Mouse (Mus musculus) layer of hippocampus, adult 9-10 months (tissue): ENCODE results near the gene Srrm3.

ENCODE experiments used
- DNase-seq: peaks from one replicate; pipeline ENCODE4 v3.0.0; 2022; ENCODE audit warnings: low spot score

Srrm3 gene

GRCm38 (mm10) chr5:135822316-135822944 lies 15.7 kb downstream of the Srrm3 start:
- DNase-seq, result no peak

- no peak for DNase-seq
Observed at GRCm38 (mm10) chr5:135824517-135824916, 17.8 kb downstream of the Srrm3 start.

- no peak for DNase-seq
Observed at GRCm38 (mm10) chr5:135826225-135826624, 19.5 kb downstream of the Srrm3 start.

GRCm38 (mm10) chr5:135829381-135829780 lies 22.7 kb downstream of the Srrm3 start:
- no peak for DNase-seq

GRCm38 (mm10) chr5:135832729-135833128 lies 26.0 kb downstream of the Srrm3 start:
- DNase-seq, result no peak

- no peak for DNase-seq
Observed at GRCm38 (mm10) chr5:135834769-135835491, 28.2 kb downstream of the Srrm3 start.

GRCm38 (mm10) chr5:135835492-135835858 lies 28.8 kb downstream of the Srrm3 start:
- DNase-seq, result no peak

- no peak for DNase-seq
Observed at GRCm38 (mm10) chr5:135835981-135836380, 29.3 kb downstream of the Srrm3 start.

- DNase-seq, result no peak
Observed at GRCm38 (mm10) chr5:135841651-135842050, 35.0 kb downstream of the Srrm3 start.

- no peak for DNase-seq
Observed at GRCm38 (mm10) chr5:135843418-135843817, 36.7 kb downstream of the Srrm3 start.

GRCm38 (mm10) chr5:135845676-135846320 lies 39.1 kb downstream of the Srrm3 start:
- no peak for DNase-seq

- no peak for DNase-seq
Observed at GRCm38 (mm10) chr5:135847460-135847859, 40.8 kb downstream of the Srrm3 start.

- no peak for DNase-seq
Observed at GRCm38 (mm10) chr5:135847881-135848280, 41.2 kb downstream of the Srrm3 start.

- no peak for DNase-seq
Observed at GRCm38 (mm10) chr5:135851024-135851423, 44.3 kb downstream of the Srrm3 start.

GRCm38 (mm10) chr5:135851481-135851880 lies 44.8 kb downstream of the Srrm3 start:
- no peak for DNase-seq

GRCm38 (mm10) chr5:135852421-135852820 lies 45.7 kb downstream of the Srrm3 start:
- no peak for DNase-seq

- no peak for DNase-seq
Observed at GRCm38 (mm10) chr5:135853731-135854130, 47.0 kb downstream of the Srrm3 start.

GRCm38 (mm10) chr5:135855156-135855555 lies 48.5 kb downstream of the Srrm3 start:
- peak; percentile 64 for DNase-seq

GRCm38 (mm10) chr5:135866662-135867061 lies 60.0 kb downstream of the Srrm3 start:
- DNase-seq, result no peak

GRCm38 (mm10) chr5:135867637-135868593 lies 61.2 kb downstream of the Srrm3 start:
- DNase-seq, result no peak

- DNase-seq, result no peak
Observed at GRCm38 (mm10) chr5:135868653-135869052, 62.0 kb downstream of the Srrm3 start.
